Mouse (Mus musculus): ENCODE measurements around the gene Mcub. TPM values are rescaled to one million over a fixed set of nuclear protein-coding genes. Genes with fewer than 3 reads are reported as not detected.

Gene Mcub
- polyA plus RNA-seq, 1 experiment: 13.1 TPM

GRCm38 (mm10) chr3:129904381-129905132, 65.4 kb downstream of the Mcub start:
- no peak for TF ChIP-seq CTCF (IDR thresholded peaks at IDR 0.05; ENCODE audit: borderline replicate concordance, control insufficient read depth, extremely low read depth, insufficient read depth, low read length, poor library complexity)
- TF ChIP-seq POLR2A (IDR thresholded peaks at IDR 0.05; ENCODE audit: control insufficient read depth, extremely low read depth, insufficient read depth, low read length, poor library complexity): no peak
- Histone ChIP-seq H3K4me1 (replicated peaks; ENCODE audit: control insufficient read depth, insufficient read depth, low read length) (peaks cover 23% of the 10 kb centered on the region), H3K36me3 (ENCODE audit: control insufficient read depth, insufficient read depth, low read length) (peaks cover 16% of the 10 kb centered on the region), H3K4me3 (ENCODE audit: control insufficient read depth, insufficient read depth, low read length) (no peak overlapping the region), H3K27ac (ENCODE audit: control insufficient read depth, insufficient read depth, low read length) (no peak overlapping the region; the same call in 1 of the 2 replicates), H3K27me3 (ENCODE audit: control insufficient read depth, insufficient read depth, low read length) (no peaks in the 10 kb centered on the region)
- no peak for DNase-seq
- 46% methylated on average over 7 of the region's 7 CpGs for WGBS

GRCm38 (mm10) chr3:129903866-129904265, 66.1 kb downstream of the Mcub start:
- Histone ChIP-seq H3K27ac (ENCODE audit: control insufficient read depth, insufficient read depth, low read length) (no peak overlapping the region; the same call in 1 of the 2 replicates), H3K36me3 (ENCODE audit: control insufficient read depth, insufficient read depth, low read length) (peaks cover 11% of the 10 kb centered on the region; the same call in 1 of the 2 replicates), H3K27me3 (ENCODE audit: control insufficient read depth, insufficient read depth, low read length) (no peaks in the 10 kb centered on the region), H3K4me3 (ENCODE audit: control insufficient read depth, insufficient read depth, low read length) (no peak overlapping the region), H3K4me1 (replicated peaks; ENCODE audit: control insufficient read depth, insufficient read depth, low read length) (peaks cover 23% of the 10 kb centered on the region)
- 16% methylated on average over 8 of the region's 8 CpGs for WGBS
- TF ChIP-seq CTCF (IDR thresholded peaks at IDR 0.05; ENCODE audit: borderline replicate concordance, control insufficient read depth, extremely low read depth, insufficient read depth, low read length, poor library complexity) (no peak), POLR2A (IDR thresholded peaks at IDR 0.05; ENCODE audit: control insufficient read depth, extremely low read depth, insufficient read depth, low read length, poor library complexity) (no peak)
- DNase-seq: no peak

- Histone ChIP-seq H3K4me3 (ENCODE audit: control insufficient read depth, insufficient read depth, low read length) (no peak overlapping the region), H3K4me1 (replicated peaks; ENCODE audit: control insufficient read depth, insufficient read depth, low read length) (peaks cover 23% of the 10 kb centered on the region), H3K36me3 (ENCODE audit: control insufficient read depth, insufficient read depth, low read length) (peaks cover 6% of the 10 kb centered on the region; the same call in 1 of the 2 replicates), H3K27me3 (ENCODE audit: control insufficient read depth, insufficient read depth, low read length) (no peaks in the 10 kb centered on the region), H3K27ac (ENCODE audit: control insufficient read depth, insufficient read depth, low read length) (no peak overlapping the region)
- no peak for TF ChIP-seq POLR2A (IDR thresholded peaks at IDR 0.05; ENCODE audit: control insufficient read depth, extremely low read depth, insufficient read depth, low read length, poor library complexity)
- no peak for TF ChIP-seq CTCF (IDR thresholded peaks at IDR 0.05; ENCODE audit: borderline replicate concordance, control insufficient read depth, extremely low read depth, insufficient read depth, low read length, poor library complexity)
- DNase-seq: no peak
- WGBS: 77% methylated on average over 3 of the region's 3 CpGs
These were observed 66.6 kb downstream of the Mcub start for GRCm38 (mm10) chr3:129903369-129903768.

- Histone ChIP-seq H3K4me1 (replicated peaks; ENCODE audit: control insufficient read depth, insufficient read depth, low read length) (peaks cover 23% of the 10 kb centered on the region), H3K27me3 (ENCODE audit: control insufficient read depth, insufficient read depth, low read length) (no peaks in the 10 kb centered on the region), H3K27ac (ENCODE audit: control insufficient read depth, insufficient read depth, low read length) (no peak within 1 kb of the TSS), H3K36me3 (ENCODE audit: control insufficient read depth, insufficient read depth, low read length) (0 out of 2 replicates have a peak, but pooled peaks cover 3% of the 10 kb centered on the region), H3K4me3 (ENCODE audit: control insufficient read depth, insufficient read depth, low read length) (peak within 1 kb of the TSS; percentile 83)
- under 1% methylated on average over 34 of the region's 34 CpGs for WGBS
- TF ChIP-seq CTCF (IDR thresholded peaks at IDR 0.05; ENCODE audit: borderline replicate concordance, control insufficient read depth, extremely low read depth, insufficient read depth, low read length, poor library complexity): no peak
- peak; percentile 65; the same call in 1 of the 2 replicates for TF ChIP-seq POLR2A (IDR thresholded peaks at IDR 0.05; ENCODE audit: control insufficient read depth, extremely low read depth, insufficient read depth, low read length, poor library complexity)
- DNase-seq: peak; percentile 92
These were observed 68.7 kb downstream of the Mcub start, which contains the start of gene Casp6 for GRCm38 (mm10) chr3:129901271-129901809. Casp6 (plus strand) TSS chr3:129901425.

GRCm38 (mm10) chr3:129898886-129899285, 71.1 kb downstream of the Mcub start:
- no peak for TF ChIP-seq POLR2A (IDR thresholded peaks at IDR 0.05; ENCODE audit: control insufficient read depth, extremely low read depth, insufficient read depth, low read length, poor library complexity)
- no peak for TF ChIP-seq CTCF (IDR thresholded peaks at IDR 0.05; ENCODE audit: borderline replicate concordance, control insufficient read depth, extremely low read depth, insufficient read depth, low read length, poor library complexity)
- no peaks in the 10 kb centered on the region for H3K27me3 ChIP-seq (ENCODE audit: control insufficient read depth, insufficient read depth, low read length)
- WGBS: 95% methylated on average over 4 of the region's 4 CpGs
- no peak overlapping the region for H3K4me3 ChIP-seq (ENCODE audit: control insufficient read depth, insufficient read depth, low read length)
- no peak overlapping the region for H3K27ac ChIP-seq (ENCODE audit: control insufficient read depth, insufficient read depth, low read length)
- H3K36me3 ChIP-seq (ENCODE audit: control insufficient read depth, insufficient read depth, low read length): no peaks in the 10 kb centered on the region
- DNase-seq: no peak
- peaks cover 13% of the 10 kb centered on the region for H3K4me1 ChIP-seq (replicated peaks; ENCODE audit: control insufficient read depth, insufficient read depth, low read length)

GRCm38 (mm10) chr3:129896591-129896990, 73.4 kb downstream of the Mcub start:
- H3K4me1 ChIP-seq (replicated peaks; ENCODE audit: control insufficient read depth, insufficient read depth, low read length): peaks cover 2% of the 10 kb centered on the region
- H3K27me3 ChIP-seq (ENCODE audit: control insufficient read depth, insufficient read depth, low read length): no peaks in the 10 kb centered on the region
- peaks cover 16% of the 10 kb centered on the region for H3K36me3 ChIP-seq (ENCODE audit: control insufficient read depth, insufficient read depth, low read length)
- no peak overlapping the region for H3K27ac ChIP-seq (ENCODE audit: control insufficient read depth, insufficient read depth, low read length)
- no peak overlapping the region for H3K4me3 ChIP-seq (ENCODE audit: control insufficient read depth, insufficient read depth, low read length)
- TF ChIP-seq CTCF (IDR thresholded peaks at IDR 0.05; ENCODE audit: borderline replicate concordance, control insufficient read depth, extremely low read depth, insufficient read depth, low read length, poor library complexity) (no peak), POLR2A (IDR thresholded peaks at IDR 0.05; ENCODE audit: control insufficient read depth, extremely low read depth, insufficient read depth, low read length, poor library complexity) (no peak)
- WGBS: 99% methylated on average over 6 of the region's 6 CpGs
- no peak for DNase-seq

All from thymus, adult 2 months (tissue).